27 mouse cellular contexts compared by ENCODE assay signal in genomic region chr17:5688669-5689068, GRCm38 (mm10).
"Had no signal": no experiment of that assay in that cellular context is flagged by ENCODE, and none has a peak within 500 bp of the region (broad histone marks: within the 10 kb centered on the region; RNA-seq: fewer than 3 reads in every experiment).

No protein-coding gene starts in this region.

- ATAC-seq: forebrain, embryonic 13.5 days; forebrain, embryonic 14.5 days; forebrain, embryonic 15.5 days; forebrain, embryonic 16.5 days; forebrain, postnatal 0 days had no signal

- H3K27ac ChIP-seq: embryonic facial prominence, embryonic 10.5 days; embryonic facial prominence, embryonic 12.5 days; embryonic facial prominence, embryonic 13.5 days; embryonic facial prominence, embryonic 15.5 days; forebrain, embryonic 10.5 days; forebrain, embryonic 12.5 days; forebrain, embryonic 13.5 days; forebrain, embryonic 15.5 days; gastrocnemius, adult 2 months had no signal

- DNase-seq: cerebellum, adult 18-20 months; cerebellum, adult 2 months; cerebellum, adult 8-10 months; cerebellum, adult 9-10 months; cerebellum, adult 9-11 months; cerebellum, postnatal 10 days; cerebellum, postnatal 14 days; cerebellum, postnatal 25 days; cerebellum, postnatal 36 days; embryo, embryonic 11 days; forebrain, postnatal 0 days; gastrocnemius, adult 2 months; gastrocnemius, postnatal 10 days; gastrocnemius, postnatal 14 days; gastrocnemius, postnatal 25 days; gastrocnemius, postnatal 36 days had no signal

- H3K4me3 ChIP-seq: embryonic facial prominence, embryonic 10.5 days; embryonic facial prominence, embryonic 12.5 days; embryonic facial prominence, embryonic 13.5 days; embryonic facial prominence, embryonic 15.5 days; erythroblast, embryonic 14.5 days; forebrain, embryonic 10.5 days; forebrain, embryonic 12.5 days; forebrain, embryonic 13.5 days; forebrain, embryonic 15.5 days; gastrocnemius, adult 2 months had no signal

- H3K4me1 ChIP-seq: embryonic facial prominence, embryonic 10.5 days; embryonic facial prominence, embryonic 12.5 days; forebrain, embryonic 10.5 days; forebrain, embryonic 12.5 days; forebrain, embryonic 13.5 days; forebrain, embryonic 15.5 days had no signal

- H3K9ac ChIP-seq: embryonic facial prominence, embryonic 12.5 days; embryonic facial prominence, embryonic 13.5 days; embryonic facial prominence, embryonic 15.5 days; forebrain, embryonic 12.5 days; forebrain, embryonic 13.5 days; forebrain, embryonic 15.5 days; forebrain, postnatal 0 days had no signal

- H3K4me2 ChIP-seq: embryonic facial prominence, embryonic 12.5 days; embryonic facial prominence, embryonic 13.5 days; embryonic facial prominence, embryonic 15.5 days; forebrain, embryonic 12.5 days; forebrain, embryonic 13.5 days; forebrain, embryonic 15.5 days had no signal

- H3K27me3 ChIP-seq: embryonic facial prominence, embryonic 12.5 days; embryonic facial prominence, embryonic 13.5 days; embryonic facial prominence, embryonic 15.5 days; forebrain, embryonic 12.5 days; forebrain, embryonic 13.5 days; forebrain, embryonic 15.5 days had no signal

- H3K36me3 ChIP-seq: embryonic facial prominence, embryonic 10.5 days; embryonic facial prominence, embryonic 12.5 days; embryonic facial prominence, embryonic 13.5 days; embryonic facial prominence, embryonic 15.5 days; forebrain, embryonic 10.5 days; forebrain, embryonic 12.5 days; forebrain, embryonic 15.5 days had no signal

- H3K9me3 ChIP-seq: embryonic facial prominence, embryonic 10.5 days; embryonic facial prominence, embryonic 12.5 days; embryonic facial prominence, embryonic 13.5 days; embryonic facial prominence, embryonic 15.5 days; forebrain, embryonic 10.5 days; forebrain, embryonic 12.5 days; forebrain, embryonic 13.5 days; forebrain, embryonic 15.5 days had no signal
